In the genomic region with DNA sequence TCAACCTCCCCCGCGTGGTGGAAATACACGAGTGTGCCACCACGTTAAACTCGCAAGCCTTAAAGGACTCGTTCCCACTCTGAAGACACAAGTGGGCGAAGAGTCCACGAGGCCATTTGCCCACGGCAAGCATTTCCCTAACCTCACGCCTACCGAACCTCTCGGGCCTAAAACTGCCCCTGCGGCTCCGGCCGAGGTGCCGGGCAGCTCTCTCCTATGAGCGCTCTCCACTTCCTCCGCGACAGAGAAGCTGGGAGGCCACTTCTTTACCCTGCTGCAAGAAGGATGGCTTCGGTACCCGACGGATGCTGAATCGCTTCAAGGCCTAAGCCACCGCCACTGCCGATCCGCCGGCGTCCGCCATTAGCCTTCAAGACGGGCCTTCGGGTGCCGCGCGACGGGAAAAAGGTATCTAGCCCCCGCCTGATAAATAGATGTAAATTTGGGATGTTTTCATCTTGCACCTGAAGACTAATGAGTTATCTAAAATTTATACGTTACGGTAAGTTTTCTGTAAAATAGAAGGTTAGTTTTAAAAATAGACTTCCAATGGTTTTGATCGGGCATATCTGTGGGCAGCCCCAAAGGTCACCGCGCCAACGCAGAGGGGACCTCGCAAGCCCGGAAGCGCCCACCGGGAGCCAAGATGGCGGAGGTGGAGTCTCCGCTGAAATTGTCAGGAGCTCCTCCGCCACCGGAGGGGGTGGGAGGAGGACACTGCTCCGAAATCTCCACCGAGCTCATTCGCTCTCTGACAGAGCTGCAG, we compare ENCODE assay signal across 8 mouse cellular contexts. TPM values are rescaled to one million over a fixed set of nuclear protein-coding genes. Genes with fewer than 3 reads are reported as not detected.
DNase-seq lines count a peak whose midpoint lies in the region; ATAC-seq and TF ChIP-seq lines count a peak whose summit lies in the region.

A gene (plus strand): TSS at position 196 of the 766 bp plus-strand sequence.
A gene (minus strand): TSS at position 383 of the 766 bp plus-strand sequence.

- H3K36me3 ChIP-seq in hindbrain, embryonic 14.5 days (replicated peaks; ENCODE audit: control insufficient read depth, insufficient read depth), result peaks cover 52% of the 10 kb centered on the region

- H3K9ac ChIP-seq in hindbrain, embryonic 14.5 days, result peak within 1 kb of the TSS; percentile 94

- under 1% methylated on average over 53 of the region's 53 CpGs for WGBS in hindbrain, embryonic 14.5 days

- peaks cover 19% of the 10 kb centered on the region for H3K4me1 ChIP-seq in hindbrain, embryonic 14.5 days (replicated peaks; ENCODE audit: control insufficient read depth, insufficient read depth, low read length)

- H3K4me3 ChIP-seq in hindbrain, embryonic 14.5 days (replicated peaks; ENCODE audit: low read length), result peak within 1 kb of the TSS; percentile 92

- in situ Hi-C loops in Patski (cut with MboI; ENCODE audit: low pct_unique_long_range_greater_than_20kb), result no loop called here

- peak within 1 kb of the TSS; percentile 71 for H3K4me2 ChIP-seq in hindbrain, embryonic 14.5 days (replicated peaks)

- no peaks in the 10 kb centered on the region for H3K9me3 ChIP-seq in hindbrain, embryonic 14.5 days (ENCODE audit: control insufficient read depth, low read length)

- CTCF ChIA-PET in Patski (lab: Charles Lee), result interaction anchor here (1.3 kb wide), 1 partner anchor 9 kb away, joined by 5 read pairs; no protein-coding TSS in a partner anchor

- peak within 1 kb of the TSS; percentile 88 for H3K27ac ChIP-seq in hindbrain, embryonic 14.5 days

- TF ChIP-seq CTCF in Patski (IDR thresholded peaks at IDR 0.05), result no peak

- POLR2A ChIA-PET in Patski (lab: Charles Lee), result interaction anchor here (1.0 to 1.7 kb wide), 6 partner anchors 33 to 97 kb away, joined by 3 to 5 read pairs (median 3); no protein-coding TSS in a partner anchor

- no peaks in the 10 kb centered on the region for H3K27me3 ChIP-seq in Patski
- no peaks in the 10 kb centered on the region for H3K27me3 ChIP-seq in hindbrain, embryonic 14.5 days (ENCODE audit: control insufficient read depth, insufficient read depth, low read length)

- no peak for ATAC-seq in Patski
- ATAC-seq in hindbrain, embryonic 14.5 days (ENCODE audit: low FRiP score), result peak; percentile 93

- DNase-seq in Patski (ENCODE audit: low read depth, low spot score), result peak; percentile 64
- DNase-seq in cerebellum, postnatal 14 days, result peak; percentile 91 to 92
- peak; percentile 61 to 79 for DNase-seq in frontal cortex, postnatal 25 days (ENCODE audit: low spot score in 2 of 2)
- DNase-seq in hindbrain, embryonic 14.5 days (ENCODE audit: low spot score), result peak; percentile 93
- DNase-seq in layer of hippocampus, postnatal 36 days, result peak; percentile 82 to 85
- DNase-seq in lung, postnatal 36 days, result peak; percentile 94
- peak; percentile 95 for DNase-seq in retina, postnatal 1 day
- peak; percentile 75 to 79 for DNase-seq in urinary bladder, adult 18-20 months (ENCODE audit: low spot score in 2 of 2)

RNA-seq across cellular contexts. Expression of the first gene that starts in this region (rescaled TPM):
- 95.9 TPM for polyA plus RNA-seq in Patski (2021)
- polyA plus RNA-seq in hindbrain, embryonic 14.5 days (2014; fragmentation: Nextera tagmentation; extraction: Ambion mirVana), result 66.7 and 73.0 TPM in 2 replicates
- total RNA-seq in layer of hippocampus, postnatal 36 days (2021), result 10 to 100 TPM; 58.6 to 67.6 TPM

RNA-seq across cellular contexts. Expression of the second gene that starts in this region (rescaled TPM):
- 129 TPM for polyA plus RNA-seq in Patski (2021)
- 92.2 and 102 TPM in 2 replicates for polyA plus RNA-seq in hindbrain, embryonic 14.5 days (2014; fragmentation: Nextera tagmentation; extraction: Ambion mirVana)
- 10 to 100 TPM; 73.1 to 76.9 TPM for total RNA-seq in layer of hippocampus, postnatal 36 days (2021)
